Mouse (Mus musculus): ENCODE measurements around the gene Abhd17a. TPM values are rescaled to one million over a fixed set of nuclear protein-coding genes. Genes with fewer than 3 reads are reported as not detected.

The Abhd17a gene
- 100 to 1,000 TPM; 189 to 208 TPM for polyA plus RNA-seq (2012; fragmentation: generic; extraction: Trizol)

DNA sequence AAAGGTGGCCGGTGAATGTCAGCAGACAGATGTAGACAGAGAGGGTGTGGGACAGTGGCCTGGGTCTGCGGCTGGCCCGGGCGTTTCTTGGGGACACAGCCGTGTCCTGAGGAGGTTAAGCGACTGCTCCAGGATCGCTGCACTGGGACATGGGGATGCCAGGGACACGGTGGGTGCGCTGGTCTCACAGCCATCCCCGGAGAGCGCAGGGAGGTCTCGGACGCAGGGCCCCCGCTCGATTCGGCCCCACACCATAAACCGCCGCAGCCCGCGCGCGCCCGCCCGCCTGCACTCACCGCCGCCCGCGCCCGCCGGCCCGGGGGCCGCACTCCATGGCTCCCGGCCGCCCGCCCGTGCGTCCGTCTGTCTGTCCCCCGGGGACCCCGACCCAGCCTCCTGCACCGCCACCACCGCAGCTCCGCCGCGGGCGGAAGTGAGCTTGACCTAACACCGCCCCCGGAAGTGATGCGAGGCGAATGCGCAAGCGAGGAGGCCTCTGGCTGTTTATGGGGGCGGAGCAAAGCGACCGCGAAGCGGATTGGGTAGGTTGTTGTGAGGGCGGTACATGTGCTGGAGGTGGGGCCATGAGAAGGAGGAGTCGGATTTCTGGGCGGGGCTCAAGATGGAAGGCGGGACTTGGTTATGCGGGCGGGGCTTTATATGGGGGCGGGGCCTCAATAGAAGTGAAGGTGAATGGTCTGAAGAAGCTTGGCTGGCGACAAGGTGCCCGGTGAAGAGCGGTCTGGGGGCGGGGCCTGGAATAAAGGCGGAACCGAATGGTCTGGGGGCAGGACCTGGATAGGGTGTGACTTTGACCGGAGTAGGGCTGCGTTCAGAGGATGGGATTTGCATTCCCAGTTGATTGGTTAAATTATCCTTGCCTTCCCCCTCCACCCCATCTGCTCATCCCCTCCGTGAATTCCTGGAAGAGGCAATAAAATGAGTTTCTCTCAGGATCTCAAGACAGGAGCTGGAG lies at the start of gene Abhd17a:
Abhd17a (minus strand) TSS at position 463 of the 976 bp plus-strand sequence.

DNA sequence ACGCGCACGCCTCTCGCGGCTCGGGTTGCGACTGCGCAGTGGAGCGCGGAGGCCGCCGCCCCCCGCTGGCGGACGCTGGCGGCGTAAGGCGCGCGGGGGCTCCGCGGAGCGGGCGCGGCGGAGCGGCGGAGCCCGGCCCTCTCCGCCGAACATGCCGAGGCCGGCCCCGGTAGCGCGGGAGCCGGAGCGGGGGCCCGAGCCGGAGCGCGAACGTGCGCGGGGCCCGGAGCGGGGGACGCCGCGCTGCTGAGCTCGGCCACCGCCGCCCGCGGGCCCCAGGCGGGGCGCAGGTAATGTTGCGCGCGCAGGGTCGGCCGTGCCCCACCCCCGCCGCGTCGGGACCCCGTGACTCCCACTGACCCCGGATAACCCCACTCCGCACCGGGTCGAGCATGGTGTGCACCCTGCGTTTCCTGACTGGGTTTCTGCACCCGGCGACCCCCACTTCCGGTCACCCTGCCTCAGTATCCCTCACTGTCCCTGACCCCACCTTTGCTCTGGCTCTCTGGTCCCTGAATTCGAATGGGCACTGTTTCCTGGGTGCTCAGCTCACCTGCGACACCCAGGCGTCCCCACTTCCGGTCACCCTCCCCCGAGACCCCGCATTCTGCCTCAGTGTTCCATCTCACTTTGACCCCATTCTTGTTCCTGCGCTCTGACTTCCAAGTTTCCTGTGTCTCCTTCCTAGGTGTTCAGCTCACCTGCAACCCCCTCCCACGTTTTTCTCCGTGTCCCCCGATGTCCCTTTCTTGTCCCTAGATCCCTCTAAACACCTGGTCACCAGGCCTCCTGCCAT lies 32.7 kb upstream of the Abhd17a start, which contains the start of gene Csnk1g2:
Csnk1g2 (plus strand) TSS at position 178 of the 796 bp plus-strand sequence.

DNA sequence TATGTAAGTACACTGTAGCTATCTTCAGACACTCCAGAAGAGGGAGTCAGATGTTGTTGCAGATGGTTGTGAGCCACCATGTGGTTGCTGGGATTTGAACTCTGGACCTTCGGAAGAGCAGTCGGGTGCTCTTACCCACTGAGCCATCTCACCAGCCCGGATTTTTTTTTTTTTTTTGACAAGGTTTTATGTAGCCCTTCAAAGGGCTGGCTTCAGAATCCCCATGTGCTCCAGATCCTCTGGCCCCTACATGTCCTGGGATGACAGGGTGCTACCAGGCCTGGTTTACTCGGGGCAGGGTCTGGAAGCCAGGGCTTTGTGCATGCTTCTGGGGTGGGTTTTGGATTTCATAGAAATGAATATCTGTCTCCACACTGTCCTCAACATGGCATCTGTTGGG lies 15.6 kb upstream of the Abhd17a start, which contains the start of gene Gm49322:
Gm49322 (plus strand) TSS at position 301 of the 400 bp plus-strand sequence.

DNA sequence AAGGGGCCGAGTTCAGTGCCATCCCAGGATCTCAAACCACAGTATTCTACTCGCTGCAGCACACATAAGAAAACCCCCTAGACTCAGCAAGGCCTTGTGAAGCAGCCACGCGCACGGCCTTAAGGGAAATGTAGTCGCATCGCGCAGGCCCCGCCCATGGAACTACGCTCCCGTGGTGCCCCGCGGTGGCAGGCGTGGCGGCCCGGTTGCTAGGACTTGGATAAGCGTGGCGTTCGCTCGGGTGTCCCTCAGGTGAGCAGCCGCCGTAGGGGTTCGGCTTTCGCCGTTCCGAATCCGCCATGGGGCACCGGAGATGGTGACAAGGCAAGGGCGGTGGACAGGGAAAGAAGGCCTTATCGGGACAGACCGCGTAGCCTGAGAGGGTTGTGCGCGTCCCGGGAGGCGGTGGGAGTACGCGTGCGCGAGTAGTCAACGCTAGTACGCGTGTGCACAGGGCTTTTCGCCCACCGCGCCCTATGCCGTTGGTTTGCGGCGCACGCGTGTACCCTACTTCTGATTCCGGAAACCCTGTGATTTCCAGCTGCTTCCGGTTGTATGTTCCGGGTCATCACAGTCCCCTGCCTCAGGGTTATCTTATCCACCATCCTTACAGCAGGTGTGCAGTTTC lies 12.7 kb upstream of the Abhd17a start, which contains the start of the genes Scamp4 and Adat3:
Scamp4 (plus strand) TSS at position 175 of the 628 bp plus-strand sequence.
Adat3 (plus strand) TSS at position 183 of the 628 bp plus-strand sequence.

DNA sequence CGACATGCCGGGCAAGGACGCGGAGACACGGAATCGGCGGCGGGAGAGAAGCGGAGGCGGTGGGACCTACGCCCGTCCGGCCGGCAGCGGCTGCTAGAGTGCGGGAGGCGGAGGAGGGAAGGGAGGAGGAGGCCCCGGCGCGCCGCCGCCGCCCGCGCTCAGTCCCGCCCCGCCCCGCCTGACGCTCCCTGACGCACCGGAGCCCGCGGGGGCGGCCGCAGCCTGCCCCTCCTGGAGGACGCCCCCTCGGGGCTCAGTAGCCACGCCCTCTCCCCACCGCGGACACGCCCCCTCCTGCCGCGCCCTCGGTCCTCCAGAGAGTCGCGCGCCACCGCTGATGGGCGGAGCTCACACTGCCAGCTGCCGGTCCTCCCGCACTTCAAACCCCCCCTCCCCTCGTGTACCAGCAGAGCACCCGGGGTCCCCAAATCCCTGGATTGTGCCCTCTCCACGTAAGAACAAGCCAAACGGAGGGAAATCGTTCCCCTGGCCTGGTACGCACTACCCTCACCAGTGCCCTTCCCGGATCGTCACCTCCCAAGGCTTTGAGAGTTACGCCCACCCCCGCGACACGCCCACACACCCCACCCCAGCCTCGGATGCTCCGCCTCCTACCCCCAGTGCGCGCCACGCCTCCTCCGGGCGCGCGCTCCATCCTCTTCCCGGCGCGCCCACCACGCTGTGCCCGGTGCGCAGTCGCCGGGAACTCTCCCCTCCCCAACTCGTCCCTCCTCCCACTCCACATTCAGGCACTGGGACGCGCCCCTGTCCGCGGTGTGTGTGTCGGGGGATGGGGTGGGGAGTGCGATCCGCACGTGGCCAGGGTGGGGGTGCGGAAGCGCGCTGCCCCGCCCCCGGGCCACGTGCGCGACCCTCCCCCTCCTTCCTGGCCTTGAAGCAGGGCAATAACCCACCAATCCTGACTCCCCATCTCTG lies 12.7 kb downstream of the Abhd17a start, which contains the start of gene Klf16:
Klf16 (minus strand) TSS at position 127 of the 936 bp plus-strand sequence.

DNA sequence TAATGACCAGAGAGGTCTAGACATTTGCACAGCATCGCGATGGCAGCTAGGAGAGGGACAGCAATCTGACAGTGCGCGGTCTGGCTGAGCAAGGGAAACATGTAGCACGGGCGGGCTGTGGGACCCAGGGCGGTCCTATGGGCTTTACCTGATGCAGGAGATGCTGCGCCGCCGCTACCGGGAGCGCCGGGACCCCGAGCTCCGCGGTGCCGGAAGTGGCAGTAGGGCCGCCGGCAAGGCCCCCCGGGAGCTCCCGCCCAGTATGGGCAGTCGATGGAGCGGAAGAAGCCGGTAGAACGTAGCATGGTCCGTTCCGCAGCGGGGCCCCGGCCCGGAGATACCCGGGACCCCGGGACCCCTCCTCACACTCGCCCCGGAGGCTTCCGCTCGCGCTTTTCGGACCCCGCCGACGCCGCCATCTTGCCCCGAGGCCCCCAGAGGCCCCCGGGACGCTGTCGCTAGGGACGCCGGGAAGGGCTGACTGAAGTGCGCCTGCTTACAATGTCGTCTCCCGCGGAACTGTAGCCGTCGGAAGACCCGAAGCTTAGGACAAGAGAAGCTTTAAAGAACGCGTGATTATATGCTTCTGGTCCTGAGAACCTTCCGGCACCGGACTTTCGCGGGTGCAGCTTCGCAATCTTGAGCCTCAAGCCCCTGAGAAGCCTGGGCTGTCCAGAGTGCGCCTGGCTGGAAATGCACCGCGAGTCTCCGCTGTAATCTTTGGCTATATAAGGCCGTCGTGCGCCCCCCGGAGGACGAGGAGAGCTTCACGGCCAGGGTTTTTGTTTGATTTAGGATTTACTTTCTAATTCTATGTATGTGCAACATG lies 28.8 kb downstream of the Abhd17a start, which contains the start of gene Rexo1:
Rexo1 (minus strand) TSS at position 445 of the 829 bp plus-strand sequence.

DNA sequence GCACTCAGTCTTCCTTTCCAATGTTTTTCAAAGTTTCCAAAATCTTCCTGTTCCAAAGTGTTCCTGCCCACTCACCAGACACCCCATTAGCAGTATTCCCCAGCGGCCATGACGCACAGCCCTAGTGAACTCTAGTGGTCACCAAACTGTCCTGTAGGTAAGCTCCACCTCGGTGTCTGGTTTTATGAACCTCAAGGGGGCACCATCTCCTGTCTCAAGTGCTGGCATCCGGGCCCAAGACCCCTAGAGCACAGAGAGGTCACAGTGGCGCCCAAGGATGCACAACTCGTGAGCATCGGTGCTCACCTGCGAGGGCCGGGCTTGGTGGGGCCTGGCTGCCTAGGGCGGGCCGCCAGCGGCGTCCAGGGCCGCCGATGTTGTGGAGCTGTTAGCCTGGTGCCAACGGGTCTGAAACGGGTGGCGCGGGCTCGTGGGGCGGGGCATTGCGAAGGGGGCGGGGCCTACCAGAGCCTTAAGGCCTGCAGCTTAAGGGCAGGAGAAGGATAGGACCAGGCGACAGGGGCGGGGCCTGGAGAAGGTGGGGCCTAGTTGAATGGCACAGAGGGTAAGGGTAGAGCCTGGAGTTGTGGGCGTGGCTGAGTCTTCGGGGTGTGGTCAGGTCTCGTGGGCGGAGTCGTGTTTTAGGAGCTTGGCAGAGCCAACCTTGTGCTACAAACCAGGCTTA lies 51.3 kb downstream of the Abhd17a start, which contains the start of gene Atp8b3:
Atp8b3 (minus strand) TSS at position 415 of the 685 bp plus-strand sequence.

Other genes starting within 250 kb of the Abhd17a start
- gene Adamtsl5, start 241.9 kb downstream of the Abhd17a start, polyA plus RNA-seq (2012; fragmentation: generic; extraction: Trizol) = 10 to 100 TPM in 1 of 2 experiments, 1 to 10 TPM in 1; 2.5 to 11.0 TPM
- not detected for gene Plk5, start 233.9 kb downstream of the Abhd17a start, polyA plus RNA-seq (2012; fragmentation: generic; extraction: Trizol)
- 10 to 100 TPM in 1 of 2 experiments, 1 to 10 TPM in 1; 8.8 to 32.5 TPM for gene Mex3d, start 202.7 kb downstream of the Abhd17a start, polyA plus RNA-seq (2012; fragmentation: generic; extraction: Trizol)
- gene Mbd3, start 190.8 kb downstream of the Abhd17a start, polyA plus RNA-seq (2012; fragmentation: generic; extraction: Trizol) = 100 to 1,000 TPM; 239 to 395 TPM
- gene Uqcr11, start 183.5 kb downstream of the Abhd17a start, polyA plus RNA-seq (2012; fragmentation: generic; extraction: Trizol) = 1,000 to 10,000 TPM; 1,086 to 1,588 TPM
- gene Tcf3, start 156.7 kb downstream of the Abhd17a start, polyA plus RNA-seq (2012; fragmentation: generic; extraction: Trizol) = 100 to 1,000 TPM in 1 of 2 experiments, 10 to 100 TPM in 1; 52.4 to 135 TPM
- under 1 TPM; under 0.01 to 0.01 TPM for gene Onecut3, start 95.5 kb downstream of the Abhd17a start, polyA plus RNA-seq (2012; fragmentation: generic; extraction: Trizol)
- gene Atp8b3, start 51.2 kb downstream of the Abhd17a start, polyA plus RNA-seq (2012; fragmentation: generic; extraction: Trizol) = under 1 TPM; 0.29 to 0.77 TPM
- 10 to 100 TPM; 13.6 to 30.1 TPM for gene Rexo1, start 28.8 kb downstream of the Abhd17a start, polyA plus RNA-seq (2012; fragmentation: generic; extraction: Trizol)
- 10 to 100 TPM; 14.7 to 17.8 TPM for gene Klf16, start 13.0 kb downstream of the Abhd17a start, polyA plus RNA-seq (2012; fragmentation: generic; extraction: Trizol)
- 100 to 1,000 TPM in 1 of 2 experiments, 10 to 100 TPM in 1; 96.1 to 132 TPM for gene Scamp4, start 12.5 kb upstream of the Abhd17a start, polyA plus RNA-seq (2012; fragmentation: generic; extraction: Trizol)
- 10 to 100 TPM; 10.3 to 12.6 TPM for gene Adat3, start 12.5 kb upstream of the Abhd17a start, polyA plus RNA-seq (2012; fragmentation: generic; extraction: Trizol)
- 1 to 10 TPM in 1 of 2 experiments, under 1 TPM in 1; 0.39 to 1.4 TPM for gene Gm49322, start 15.7 kb upstream of the Abhd17a start, polyA plus RNA-seq (2012; fragmentation: generic; extraction: Trizol)
- 100 to 1,000 TPM; 224 to 226 TPM for gene Csnk1g2, start 32.5 kb upstream of the Abhd17a start, polyA plus RNA-seq (2012; fragmentation: generic; extraction: Trizol)
- gene Btbd2, start 66.7 kb upstream of the Abhd17a start, polyA plus RNA-seq (2012; fragmentation: generic; extraction: Trizol) = 100 to 1,000 TPM in 1 of 2 experiments, 10 to 100 TPM in 1; 54.5 to 122 TPM
- gene Mknk2, start 87.8 kb upstream of the Abhd17a start, polyA plus RNA-seq (2012; fragmentation: generic; extraction: Trizol) = 100 to 1,000 TPM in 1 of 2 experiments, 10 to 100 TPM in 1; 50.6 to 131 TPM
- 10 to 100 TPM; 19.8 to 24.3 TPM for gene Mob3a, start 111.6 kb upstream of the Abhd17a start, polyA plus RNA-seq (2012; fragmentation: generic; extraction: Trizol)
- gene Izumo4, start 111.8 kb upstream of the Abhd17a start, polyA plus RNA-seq (2012; fragmentation: generic; extraction: Trizol) = 10 to 100 TPM in 1 of 2 experiments, 1 to 10 TPM in 1; 2.2 to 31.4 TPM
- 10 to 100 TPM; 37.2 to 87.2 TPM for gene Ap3d1, start 151.9 kb upstream of the Abhd17a start, polyA plus RNA-seq (2012; fragmentation: generic; extraction: Trizol)
- gene Dot1l, start 164.9 kb upstream of the Abhd17a start, polyA plus RNA-seq (2012; fragmentation: generic; extraction: Trizol) = 10 to 100 TPM in 1 of 2 experiments, 1 to 10 TPM in 1; 2.9 to 12.0 TPM
- 100 to 1,000 TPM in 1 of 2 experiments, 10 to 100 TPM in 1; 97.6 to 167 TPM for gene Sf3a2, start 207.9 kb upstream of the Abhd17a start, polyA plus RNA-seq (2012; fragmentation: generic; extraction: Trizol)
- gene Plekhj1, start 208.3 kb upstream of the Abhd17a start, polyA plus RNA-seq (2012; fragmentation: generic; extraction: Trizol) = 10 to 100 TPM; 64.7 to 99.4 TPM
- gene Amh, start 214.9 kb upstream of the Abhd17a start, polyA plus RNA-seq (2012; fragmentation: generic; extraction: Trizol) = 1 to 10 TPM in 1 of 2 experiments, under 1 TPM in 1; 0.25 to 1.2 TPM
- gene Jsrp1, start 223.2 kb upstream of the Abhd17a start, polyA plus RNA-seq (2012; fragmentation: generic; extraction: Trizol) = under 1 TPM in 1 of 2 experiments, not detected in 1; 0.94 TPM
- gene Oaz1, start 236.3 kb upstream of the Abhd17a start, polyA plus RNA-seq (2012; fragmentation: generic; extraction: Trizol) = 1,000 to 10,000 TPM; 1,765 to 2,268 TPM